Mouse (Mus musculus) T-cell, adult 2 months (primary cell): ENCODE results near the gene Gm21852.
"Not testable (repeated sequence)": the region's sequence is repeated elsewhere in the genome, so short reads cannot be mapped to it uniquely, and the experiment has no call there.

Experiments used
- DNase-seq: peaks from one replicate; pipeline ENCODE4 v3.0.0; 2022; ENCODE audit warnings: low spot score

The Gm21852 gene

GRCm38 (mm10) chrY:40651896-40652295, at the start of gene Gm21852:
Gene Gm21852, minus strand, starts transcription at chrY:40651996.
- not testable (repeated sequence) for DNase-seq
